Mouse (Mus musculus) right cerebral cortex, postnatal 4 days (tissue): Measurements from ENCODE around the gene Bcl2l11.

Source experiments
- DNase-seq: peaks from one replicate; pipeline ENCODE4 v3.0.0-alpha.2; 2022

The Bcl2l11 gene

GRCm38 (mm10) chr2:128143992-128144391 lies 18.2 kb downstream of the Bcl2l11 start:
- DNase-seq, result no peak

DNA sequence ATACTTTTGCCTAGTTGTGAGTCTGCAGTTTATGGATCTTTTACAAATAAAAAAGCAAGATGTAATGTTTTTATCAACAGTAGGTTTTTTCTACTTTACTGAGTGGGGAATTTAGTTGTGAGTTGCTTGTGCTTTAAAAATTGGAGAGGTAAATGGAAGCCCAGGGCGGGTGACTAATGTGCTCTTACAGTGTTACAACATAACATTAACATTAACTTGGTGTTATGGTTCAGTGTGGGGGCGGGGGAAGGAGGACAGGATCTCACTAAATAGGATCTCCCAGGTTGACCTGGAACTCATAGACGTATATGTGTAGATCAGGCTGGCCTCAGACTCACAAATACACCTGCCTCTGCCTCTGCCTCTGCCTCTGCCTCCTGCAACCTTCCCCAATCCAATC lies 19.6 kb downstream of the Bcl2l11 start:
- DNase-seq, result no peak

DNA sequence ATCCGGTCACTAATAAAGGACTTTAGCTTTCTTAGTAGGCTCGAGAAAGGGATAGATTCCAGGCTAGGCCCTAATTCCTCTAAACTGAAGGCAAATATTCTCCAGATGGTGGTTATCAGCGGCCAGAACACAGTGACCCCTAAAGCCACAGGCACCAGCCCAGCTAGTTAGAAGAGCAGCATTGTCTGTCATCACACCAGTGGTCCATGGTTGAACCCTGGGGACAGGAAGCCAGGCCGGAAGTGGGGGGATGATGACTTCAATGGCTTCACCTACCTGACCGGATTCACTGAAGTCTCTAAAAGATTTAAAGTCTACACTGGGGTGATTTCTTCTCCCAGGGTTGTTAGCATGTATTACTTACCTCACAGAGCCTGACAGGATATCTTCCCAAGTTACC lies 23.8 kb downstream of the Bcl2l11 start:
- no peak for DNase-seq

DNA sequence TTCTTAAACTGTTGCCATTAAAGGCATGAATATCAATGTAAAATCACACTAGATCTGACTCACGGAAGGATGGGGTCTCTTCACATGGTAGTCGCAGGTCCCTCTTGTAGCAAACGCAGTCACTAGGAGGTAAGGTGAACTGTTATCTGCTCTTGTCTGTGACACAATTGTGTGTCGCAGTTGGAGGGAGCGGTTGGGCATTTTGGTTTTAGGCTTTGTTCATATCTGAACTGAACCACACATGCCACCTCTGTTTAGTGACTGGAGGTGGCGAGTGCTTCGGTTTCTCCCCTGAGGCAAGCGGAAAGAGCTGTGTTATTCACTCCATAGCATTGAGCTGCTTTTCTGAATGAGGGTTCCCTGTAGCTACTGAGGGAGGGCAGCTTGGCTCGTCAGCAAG lies 26.4 kb downstream of the Bcl2l11 start:
- DNase-seq, result no peak

DNA sequence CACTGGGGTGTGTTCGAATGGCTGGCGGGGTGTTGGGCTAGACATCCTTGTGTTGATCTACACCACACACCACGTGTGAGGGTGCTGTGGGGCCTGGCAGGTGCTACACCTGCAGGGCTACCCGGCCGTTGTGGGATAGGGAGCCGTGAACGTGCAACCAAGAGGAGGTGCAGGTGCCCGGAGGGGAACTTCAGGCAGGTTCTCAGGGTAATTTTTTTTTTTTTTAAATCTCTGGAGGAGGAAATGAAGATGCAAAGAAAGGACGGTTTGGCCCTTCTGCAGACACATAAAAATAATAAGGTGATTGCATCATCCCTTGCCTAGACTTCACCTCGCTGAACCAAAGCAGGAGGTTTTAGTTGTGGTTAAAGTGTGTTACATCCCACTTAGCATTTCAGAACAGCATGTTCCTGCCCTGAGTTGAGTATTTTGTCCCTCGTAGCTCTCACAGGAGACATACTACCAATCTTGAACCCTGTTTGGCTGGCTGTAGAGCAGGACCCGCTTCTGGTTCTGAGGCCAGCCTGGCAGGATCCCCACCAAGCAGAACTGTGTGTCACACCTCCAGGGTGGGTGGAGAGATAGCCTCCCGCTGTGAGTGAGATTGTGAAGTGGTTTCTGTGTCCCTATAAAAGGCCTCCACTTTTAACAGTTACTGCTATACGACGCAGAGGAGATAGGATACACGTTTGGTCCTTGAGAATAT lies 27.2 kb downstream of the Bcl2l11 start:
- DNase-seq, result no peak

DNA sequence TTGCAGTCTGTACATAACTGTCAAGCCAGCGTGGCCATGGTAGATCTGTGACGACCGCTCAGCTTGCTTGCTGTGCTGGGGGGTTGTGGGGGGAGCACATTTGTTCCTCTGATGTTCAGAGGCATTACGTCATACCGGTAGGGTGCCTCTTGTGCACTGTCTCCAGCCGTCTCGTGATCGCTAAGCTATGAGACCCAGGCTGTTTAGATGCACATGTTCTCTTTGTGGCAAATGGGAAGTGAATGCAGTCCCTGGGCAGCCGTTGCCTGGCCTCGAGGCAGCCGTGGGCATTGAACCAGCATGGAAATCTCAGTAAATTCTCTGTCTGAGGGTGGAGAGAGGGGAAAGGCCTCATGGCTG lies 27.7 kb downstream of the Bcl2l11 start:
- no peak for DNase-seq

DNA sequence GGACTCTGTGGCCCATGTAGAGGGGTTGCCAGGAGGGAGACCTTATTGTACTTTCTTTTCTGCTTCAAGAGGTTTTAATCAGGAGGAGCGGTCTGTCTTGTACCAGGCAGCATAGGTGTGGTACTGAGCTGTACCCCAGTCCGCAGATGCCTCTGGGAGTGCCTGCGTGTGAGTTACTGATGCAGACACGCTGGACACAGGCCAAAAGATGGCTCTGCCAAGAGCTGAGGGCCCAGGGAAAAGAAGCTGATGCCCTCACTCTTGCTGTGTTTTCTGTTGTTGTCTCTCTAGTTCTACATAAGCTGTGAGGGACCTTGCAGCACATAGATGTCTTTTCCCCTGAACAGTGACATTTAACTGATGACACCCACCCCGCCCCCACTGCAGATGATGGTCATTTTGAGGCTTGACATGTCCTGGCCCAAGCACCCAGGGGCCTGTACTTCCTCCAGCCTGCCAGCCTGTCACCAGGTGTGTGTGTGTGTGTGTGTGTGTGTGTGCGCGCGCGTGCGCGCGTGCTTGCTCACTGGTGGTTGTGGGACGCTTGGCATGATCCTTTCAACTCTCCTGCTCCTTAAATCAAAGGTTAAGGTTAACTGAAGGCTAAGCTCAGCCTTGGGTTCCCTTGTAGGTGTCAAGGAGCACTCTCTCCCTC lies 29.7 kb downstream of the Bcl2l11 start:
- DNase-seq, result no peak

GRCm38 (mm10) chr2:128156067-128156462 lies 30.2 kb downstream of the Bcl2l11 start:
- DNase-seq, result no peak

- no peak for DNase-seq
These were observed 30.9 kb downstream of the Bcl2l11 start for GRCm38 (mm10) chr2:128156557-128157412.

DNA sequence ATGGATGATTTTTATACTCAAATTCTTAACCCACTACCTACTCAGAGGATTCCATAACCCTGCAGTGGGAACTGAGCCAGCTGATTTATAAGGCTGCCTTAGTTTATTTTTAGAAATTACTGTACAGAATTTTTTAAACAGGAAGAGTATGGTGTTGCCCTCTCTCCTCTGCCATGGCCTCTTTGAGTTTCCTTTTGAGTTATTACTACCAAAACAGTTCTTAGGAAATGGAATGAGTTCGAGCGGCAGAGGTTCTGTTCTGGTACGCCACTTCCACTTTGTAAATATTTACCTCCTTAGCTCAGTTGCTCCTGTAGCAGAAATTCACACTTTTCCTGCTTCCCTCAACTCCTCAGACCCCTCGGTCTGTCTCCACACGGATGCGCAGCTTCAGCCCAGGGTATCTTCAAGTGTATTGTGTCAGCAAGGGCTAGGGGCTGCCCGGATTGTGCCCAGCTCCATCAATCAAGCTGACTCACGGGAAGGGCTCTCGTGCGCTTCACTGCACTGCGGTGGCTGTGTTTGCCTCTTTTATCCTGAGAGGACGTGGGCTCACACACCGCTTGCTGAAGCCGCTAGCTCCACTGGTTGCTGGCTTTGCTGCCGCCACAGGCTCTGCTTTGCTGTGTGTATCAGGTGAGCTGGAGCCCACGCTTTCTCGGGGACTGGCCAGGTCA lies 33.0 kb downstream of the Bcl2l11 start:
- no peak for DNase-seq

DNA sequence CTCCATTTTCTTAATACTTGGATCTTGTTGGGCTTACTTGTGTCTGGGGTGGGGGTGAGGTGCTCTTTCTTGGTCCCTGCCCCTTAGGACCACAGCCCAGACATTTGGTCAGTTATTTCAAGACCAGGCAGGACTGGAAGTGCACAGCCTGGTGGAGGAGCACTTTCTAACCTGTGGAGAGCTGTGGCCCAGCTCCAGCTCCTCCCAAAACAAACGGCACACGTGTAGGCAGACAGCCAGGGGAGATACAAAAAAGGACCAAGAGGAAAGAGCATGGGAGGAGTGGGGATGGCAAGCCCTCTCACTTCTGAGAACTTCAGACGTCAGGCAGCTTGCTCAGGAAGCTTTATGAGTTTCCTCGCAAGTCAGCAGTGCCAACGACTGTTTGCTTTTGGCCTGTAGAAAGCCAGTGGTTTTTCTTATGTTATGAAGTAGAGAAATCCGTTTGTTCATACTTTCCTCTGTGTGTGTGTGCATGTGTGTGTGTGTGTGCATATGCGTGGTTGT lies 33.8 kb downstream of the Bcl2l11 start:
- DNase-seq, result no peak

DNA sequence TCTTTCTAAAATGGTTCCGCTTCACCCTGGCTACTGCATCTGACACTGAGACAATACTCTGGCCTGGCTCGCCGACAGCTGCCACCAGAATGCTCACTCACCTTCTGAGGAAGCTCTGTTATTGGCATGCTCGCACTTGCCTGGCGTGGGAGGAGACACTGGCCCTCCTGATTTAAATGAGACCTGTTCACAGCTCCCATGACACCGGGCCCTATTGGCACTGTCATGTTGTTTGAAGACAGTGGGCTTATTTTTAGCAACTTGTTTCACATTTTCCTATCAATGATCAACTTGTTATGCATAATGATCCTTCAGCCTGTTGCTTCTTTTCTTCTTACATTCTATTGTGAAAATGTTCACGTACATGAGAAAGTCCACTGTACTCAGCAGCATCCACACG lies 37.3 kb downstream of the Bcl2l11 start:
- DNase-seq, result no peak

GRCm38 (mm10) chr2:128166623-128167423 lies 41.0 kb downstream of the Bcl2l11 start:
- peak; percentile 52 for DNase-seq

- DNase-seq, result no peak
These were observed 42.1 kb downstream of the Bcl2l11 start for GRCm38 (mm10) chr2:128167930-128168329.

GRCm38 (mm10) chr2:128169486-128169885 lies 43.6 kb downstream of the Bcl2l11 start:
- no peak for DNase-seq

DNA sequence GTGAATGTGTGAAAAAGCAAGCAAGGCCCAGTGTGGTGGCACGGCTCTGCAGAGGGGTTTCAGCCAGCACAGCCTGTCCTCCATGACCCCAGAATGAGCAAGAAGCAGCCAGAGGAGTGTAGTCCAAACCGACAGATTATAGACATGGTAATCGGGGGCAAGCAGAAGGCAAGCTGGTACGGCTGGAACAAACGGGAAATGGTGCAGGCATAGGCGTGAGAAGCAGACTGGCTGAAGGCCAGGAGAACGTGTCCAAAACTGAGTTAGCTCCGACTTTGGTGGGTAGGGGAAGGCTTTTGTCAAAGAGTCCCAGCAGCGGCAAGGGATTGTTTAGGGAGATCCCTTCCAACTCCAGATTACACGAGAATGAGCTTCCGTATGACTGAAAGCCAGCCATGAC lies 44.1 kb downstream of the Bcl2l11 start:
- peak; percentile 33 for DNase-seq

DNA sequence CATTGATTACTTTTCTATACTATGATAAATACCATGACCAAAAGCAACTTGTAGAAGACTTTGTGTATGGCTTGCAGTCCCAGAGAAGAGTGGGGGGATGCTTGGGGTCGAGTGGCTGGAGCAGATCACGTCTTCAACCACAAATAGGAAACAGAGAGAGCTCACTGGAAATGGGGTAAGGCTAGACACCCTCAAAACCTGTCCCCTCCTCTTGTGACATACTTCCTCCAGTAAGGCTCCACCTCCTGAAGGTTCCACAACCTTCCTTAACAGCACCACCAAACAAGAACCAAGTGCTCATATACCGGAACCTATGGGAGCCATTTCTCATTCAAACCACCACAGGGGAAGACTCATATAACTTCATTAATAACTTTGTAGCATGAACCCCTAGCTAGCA lies 44.8 kb downstream of the Bcl2l11 start:
- DNase-seq, result no peak

GRCm38 (mm10) chr2:128172266-128172665 lies 46.4 kb downstream of the Bcl2l11 start:
- no peak for DNase-seq

GRCm38 (mm10) chr2:128174176-128174575 lies 48.3 kb downstream of the Bcl2l11 start:
- no peak for DNase-seq

GRCm38 (mm10) chr2:128174604-128175342 lies 48.9 kb downstream of the Bcl2l11 start:
- no peak for DNase-seq

DNA sequence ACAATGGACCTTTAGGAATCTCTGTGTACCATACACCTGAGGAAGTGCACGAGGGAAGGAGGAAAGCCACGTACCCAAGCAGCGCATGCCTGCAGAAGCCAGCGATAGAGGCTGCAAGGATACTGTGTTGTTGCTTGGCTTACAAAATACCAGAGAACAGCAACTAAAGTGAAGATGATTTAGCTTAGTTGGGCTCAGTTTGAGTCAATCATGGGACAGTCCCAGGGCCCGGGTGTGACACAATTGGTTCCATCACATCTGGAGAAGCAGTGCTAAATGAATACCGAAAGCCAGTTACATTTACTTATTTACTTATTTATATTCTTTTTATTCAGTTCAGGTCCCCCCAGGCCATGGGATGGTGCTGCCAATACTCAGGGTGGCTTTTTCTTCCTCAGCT lies 49.8 kb downstream of the Bcl2l11 start:
- DNase-seq, result no peak
